Mouse (Mus musculus) midbrain, embryonic 14.5 days (tissue): Measurements from ENCODE around the gene E030018B13Rik. TPM values are rescaled to one million over a fixed set of nuclear protein-coding genes. Genes with fewer than 3 reads are reported as not detected.

ENCODE experiments used
- ATAC-seq: fragments of 200-750 bp; cut with Nextera tagmentation; 2 replicates; pipeline ENCODE4 v1.8.0; 2017; ENCODE audit warnings: moderate number of reproducible peaks, moderate library complexity; ENCODE audit not compliant: low FRiP score, low TSS enrichment
- DNase-seq: peaks from one replicate; pipeline ENCODE4 v3.0.0-alpha.2; 2015
- H3K27ac ChIP-seq: fragments of 300-500 bp; sonication (generic); replicated peaks from 2 replicates; pipeline ENCODE4 v1.5.1; 2014; ENCODE audit warnings: mild to moderate bottlenecking, low read depth, low read length, moderate library complexity
- H3K27me3 ChIP-seq: fragments of 300-500 bp; sonication (generic); 2 replicates; pipeline ENCODE4 v1.6.1; 2014; ENCODE audit warnings: low read length, control low read depth, mixed read lengths; ENCODE audit not compliant: control insufficient read depth, insufficient read depth
- H3K36me3 ChIP-seq: fragments of 300-500 bp; sonication (generic); 2 replicates; pipeline ENCODE4 v1.6.1; 2014; ENCODE audit warnings: low read length, control low read depth; ENCODE audit not compliant: control insufficient read depth, insufficient read depth
- H3K4me1 ChIP-seq: fragments of 300-500 bp; sonication (generic); 2 replicates; pipeline ENCODE4 v1.6.1; 2014; ENCODE audit warnings: mild to moderate bottlenecking, antibody characterized with exemption, low read length, control low read depth; ENCODE audit not compliant: control insufficient read depth, insufficient read depth
- H3K4me2 ChIP-seq: fragments of 300-500 bp; sonication (generic); 2 replicates; pipeline ENCODE4 v1.6.1; 2014; ENCODE audit warnings: mild to moderate bottlenecking, low read length, moderate library complexity
- H3K4me3 ChIP-seq: fragments of 300-500 bp; sonication (generic); replicated peaks from 2 replicates; pipeline ENCODE4 v1.5.1; 2014; ENCODE audit warnings: low read depth, low read length
- H3K9ac ChIP-seq: fragments of 300-500 bp; sonication (generic); replicated peaks from 2 replicates; pipeline ENCODE4 v1.6.1; 2014; ENCODE audit warnings: mild to moderate bottlenecking, low read length, moderate library complexity
- H3K9me3 ChIP-seq: fragments of 300-500 bp; sonication (generic); 2 replicates; pipeline ENCODE4 v1.6.1; 2016; ENCODE audit warnings: low read length, control low read depth, mixed read lengths; ENCODE audit not compliant: control insufficient read depth
- WGBS: fragments of 180-500 bp; shearing (Covaris S2); extraction: QIAGEN DNeasy Blood & Tissue Kit; methylation state at CpG from one replicate; pipeline ENCODE4 v1.1.7; 2014; 5-methylcytosine and 5-hydroxymethylcytosine counted together
- polyA plus RNA-seq: library from polyadenylated mRNA; unstranded; fragments of >200 nt; fragmentation: Nextera tagmentation; extraction: Ambion mirVana; gene quantifications from 2 replicates; pipeline ENCODE4 v1.2.1, GENCODE M21; 2014

Gene E030018B13Rik
- polyA plus RNA-seq, 1 experiment from 2014 or later = not detected

DNA sequence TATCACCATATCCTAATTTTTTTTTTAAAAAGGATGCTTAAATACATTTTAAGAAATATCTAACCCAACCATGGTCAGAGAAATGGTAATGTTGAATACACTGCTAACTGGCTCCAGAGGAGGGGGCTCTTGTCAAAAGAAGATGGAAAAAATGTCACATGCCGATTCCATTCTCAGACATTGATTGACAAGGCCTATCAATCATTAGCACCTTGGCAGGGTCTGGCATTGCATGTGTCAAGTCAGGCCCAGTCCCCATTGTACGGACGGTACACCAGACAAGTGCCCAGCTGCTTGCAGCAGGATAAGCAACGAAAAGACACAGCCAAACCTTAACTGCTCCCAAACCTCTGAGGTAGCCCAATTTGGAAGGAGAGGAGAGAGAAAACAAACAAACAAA is 22.0 kb upstream of the E030018B13Rik start:
- ATAC-seq (no peak), DNase-seq (no peak)
- WGBS = 73% methylated on average over 4 of the region's 4 CpGs
- Histone ChIP-seq H3K4me1 (peaks cover 24% of the 10 kb centered on the region), H3K36me3 (peaks cover 13% of the 10 kb centered on the region), H3K9me3 (no peaks in the 10 kb centered on the region), H3K4me3 (no peak overlapping the region), H3K9ac (no peak overlapping the region), H3K27me3 (no peaks in the 10 kb centered on the region), H3K4me2 (no peak overlapping the region), H3K27ac (no peak overlapping the region)

DNA sequence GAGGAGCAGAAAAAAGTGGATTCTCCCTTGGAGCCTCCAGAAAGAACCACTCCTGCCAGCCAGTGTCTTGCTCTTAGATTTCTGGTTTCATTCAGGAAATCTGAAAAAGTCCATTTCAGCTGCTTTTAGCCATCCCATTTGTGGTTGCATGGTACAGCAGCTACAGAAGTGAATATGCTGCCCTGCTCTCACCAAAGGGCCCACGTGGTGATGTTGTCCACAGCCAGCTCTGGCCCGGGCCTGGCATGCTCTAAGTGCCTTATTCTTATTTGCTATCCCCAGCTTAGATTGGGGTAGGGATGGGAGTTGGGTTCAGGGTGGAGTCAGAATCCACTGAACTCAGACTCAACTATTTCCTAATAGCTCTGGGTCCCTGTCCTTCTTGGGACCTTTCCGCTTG is 21.4 kb upstream of the E030018B13Rik start:
- Histone ChIP-seq H3K9me3 (no peaks in the 10 kb centered on the region), H3K4me3 (no peak overlapping the region), H3K4me2 (no peak overlapping the region), H3K27ac (no peak overlapping the region), H3K4me1 (peaks cover 24% of the 10 kb centered on the region), H3K36me3 (peaks cover 8% of the 10 kb centered on the region), H3K9ac (no peak overlapping the region), H3K27me3 (no peaks in the 10 kb centered on the region)
- DNase-seq (no peak), ATAC-seq (no peak)
- 93% methylated on average over 3 of the region's 3 CpGs for WGBS

DNA sequence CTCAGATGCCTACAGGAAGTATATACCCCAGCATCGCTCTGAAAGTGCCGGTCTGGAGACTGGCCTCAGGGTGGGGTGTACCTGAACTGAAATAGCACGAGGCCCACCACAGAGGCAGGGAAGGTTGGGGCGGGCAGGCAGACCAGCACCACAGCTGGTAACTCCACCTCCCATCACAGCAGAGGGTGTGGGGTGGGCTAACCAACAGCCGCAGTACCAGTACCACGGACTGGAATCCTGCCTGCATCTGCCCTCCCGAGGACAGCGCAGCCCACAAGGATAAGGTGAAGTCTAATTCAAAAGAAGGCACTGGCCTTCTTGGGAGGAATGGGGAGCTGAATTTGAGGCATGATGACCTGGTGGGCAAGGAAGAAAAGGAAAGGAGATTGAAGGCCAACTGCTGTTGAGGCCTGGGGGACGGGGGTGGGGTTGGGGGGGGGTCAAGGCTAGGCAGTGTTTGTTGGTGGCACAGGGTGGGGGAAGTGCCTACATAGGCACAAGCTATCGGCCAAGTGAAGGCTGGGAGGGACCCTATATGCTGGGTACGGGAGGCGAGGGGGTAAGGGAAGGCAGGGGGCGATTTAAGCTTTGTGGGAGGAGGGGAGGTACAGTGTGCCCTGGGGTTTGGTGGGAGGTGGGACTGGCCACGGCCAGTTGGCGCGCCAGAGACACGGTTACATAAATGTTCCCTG is 20.2 kb upstream of the E030018B13Rik start:
- Histone ChIP-seq H3K27ac (0 out of 2 replicates have a peak overlapping the region, but pooled peaks have one; percentile 37), H3K4me2 (peak overlapping the region; percentile 65), H3K4me1 (peaks cover 27% of the 10 kb centered on the region), H3K4me3 (peak overlapping the region; percentile 28), H3K27me3 (no peaks in the 10 kb centered on the region), H3K36me3 (no peaks in the 10 kb centered on the region; the same call in 1 of the 2 replicates), H3K9ac (peak overlapping the region; percentile 60), H3K9me3 (no peaks in the 10 kb centered on the region)
- 24% methylated on average over 17 of the region's 17 CpGs for WGBS
- DNase-seq (no peak), ATAC-seq (no peak)

DNA sequence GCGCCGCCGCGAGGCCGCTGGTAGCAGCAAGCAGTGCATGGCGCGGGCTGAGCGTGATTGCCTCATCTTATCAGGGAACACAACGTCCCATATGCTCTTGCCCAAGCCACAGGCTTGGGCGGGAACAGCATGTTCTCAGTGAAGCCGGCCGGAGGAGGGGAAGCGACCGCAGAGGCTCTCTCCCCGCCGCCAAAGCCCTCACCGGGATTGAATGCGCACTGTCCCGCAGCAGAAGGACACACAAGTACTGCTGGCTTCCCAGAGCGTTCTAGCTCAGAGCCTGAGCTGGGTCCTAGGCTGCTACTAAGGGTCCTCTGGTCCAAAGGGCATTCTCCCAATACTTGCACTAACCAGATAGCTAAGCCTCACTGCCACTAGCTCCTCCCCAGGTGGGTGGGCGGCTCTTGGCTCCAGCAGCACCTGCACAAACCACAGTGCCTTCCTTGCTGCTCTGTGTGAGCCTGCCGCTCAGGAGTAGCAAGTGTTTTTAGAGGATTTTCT is 19.6 kb upstream of the E030018B13Rik start:
- peak overlapping the region; percentile 60 for H3K9ac ChIP-seq
- WGBS = 3% methylated on average over 22 of the region's 22 CpGs
- DNase-seq = peak; percentile 86
- H3K27ac ChIP-seq = 0 out of 2 replicates have a peak overlapping the region, but pooled peaks have one; percentile 37
- peaks cover 32% of the 10 kb centered on the region for H3K4me1 ChIP-seq
- ATAC-seq = peak; percentile 74
- H3K36me3 ChIP-seq = no peaks in the 10 kb centered on the region
- peak overlapping the region; percentile 65 for H3K4me2 ChIP-seq
- H3K9me3 ChIP-seq = no peaks in the 10 kb centered on the region
- H3K27me3 ChIP-seq = no peaks in the 10 kb centered on the region
- H3K4me3 ChIP-seq = peak overlapping the region; percentile 28

DNA sequence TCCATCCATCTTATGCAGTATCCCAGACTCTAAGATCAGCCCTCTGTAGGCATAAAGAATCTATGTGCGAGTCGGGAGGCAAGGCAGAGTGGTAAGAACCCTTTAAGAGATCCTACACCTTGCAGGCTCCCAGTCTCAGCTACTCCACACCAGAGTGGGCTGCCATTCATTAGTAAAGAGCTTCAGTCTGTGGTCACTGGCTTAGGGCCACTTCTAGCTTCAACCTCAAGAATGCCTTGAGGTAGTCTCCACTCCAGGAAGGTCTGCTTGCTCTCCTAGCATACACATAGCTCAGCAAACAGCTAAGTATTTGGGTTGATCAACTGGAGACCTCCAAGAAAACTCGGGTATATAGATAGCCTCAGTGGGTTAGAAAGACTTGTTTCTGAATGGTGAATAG is 19.0 kb upstream of the E030018B13Rik start:
- 0 out of 2 replicates have a peak overlapping the region, but pooled peaks have one; percentile 60 for H3K9ac ChIP-seq
- no peaks in the 10 kb centered on the region for H3K27me3 ChIP-seq
- no peak overlapping the region for H3K27ac ChIP-seq
- peak overlapping the region; percentile 65 for H3K4me2 ChIP-seq
- WGBS = 69% methylated on average over 3 of the region's 3 CpGs
- no peaks in the 10 kb centered on the region for H3K9me3 ChIP-seq
- ATAC-seq (no peak), DNase-seq (no peak)
- no peak overlapping the region for H3K4me3 ChIP-seq
- peaks cover 32% of the 10 kb centered on the region for H3K4me1 ChIP-seq
- H3K36me3 ChIP-seq = no peaks in the 10 kb centered on the region

DNA sequence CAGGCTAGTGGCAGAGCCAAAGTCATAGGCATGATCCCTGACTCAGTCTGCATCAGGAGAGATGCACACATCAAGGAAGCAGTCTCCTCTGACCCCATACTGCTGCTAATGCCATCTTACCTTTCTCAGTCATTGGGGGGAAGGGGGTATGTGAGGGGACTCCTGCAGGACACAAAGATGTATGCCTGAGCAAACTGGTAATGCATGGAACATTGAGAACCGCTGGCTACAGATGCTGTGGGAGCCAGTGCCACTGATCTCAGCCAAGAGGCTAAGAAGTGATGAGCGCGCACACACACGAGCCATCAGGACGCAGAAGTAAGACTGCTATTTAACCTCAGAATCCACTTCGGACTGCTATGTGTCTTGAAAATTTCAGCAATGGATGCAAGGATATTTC is 18.5 kb upstream of the E030018B13Rik start:
- H3K4me3 ChIP-seq = no peak overlapping the region
- no peaks in the 10 kb centered on the region for H3K36me3 ChIP-seq
- peaks cover 30% of the 10 kb centered on the region for H3K4me1 ChIP-seq
- no peaks in the 10 kb centered on the region for H3K9me3 ChIP-seq
- WGBS = 88% methylated on average over 6 of the region's 6 CpGs
- H3K27ac ChIP-seq = no peak overlapping the region
- no peak for DNase-seq
- no peak overlapping the region for H3K4me2 ChIP-seq
- no peak overlapping the region for H3K9ac ChIP-seq
- no peaks in the 10 kb centered on the region for H3K27me3 ChIP-seq
- ATAC-seq = no peak

DNA sequence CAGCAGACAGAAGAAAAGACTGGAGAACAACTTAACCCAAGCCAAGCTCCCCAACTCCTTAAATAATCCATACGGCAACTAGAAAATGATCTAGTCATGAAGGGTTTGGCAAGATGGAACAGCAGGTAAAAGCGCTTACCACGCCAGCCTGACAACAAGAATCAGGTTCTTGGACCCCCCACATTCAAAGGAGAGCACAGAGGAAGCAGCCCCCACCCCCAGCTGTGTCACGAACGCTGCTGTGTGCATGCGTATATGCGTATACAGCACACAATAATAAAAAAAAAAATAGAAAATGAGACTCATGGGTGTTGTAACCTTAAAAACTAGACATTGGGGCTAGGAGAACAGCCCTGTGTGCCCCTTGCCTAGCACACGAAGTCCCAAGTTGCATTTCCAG is 16.7 kb upstream of the E030018B13Rik start:
- WGBS = 89% methylated on average over 8 of the region's 8 CpGs
- Histone ChIP-seq H3K9me3 (no peaks in the 10 kb centered on the region), H3K4me2 (no peak overlapping the region), H3K4me1 (peaks cover 25% of the 10 kb centered on the region), H3K4me3 (no peak overlapping the region), H3K36me3 (no peaks in the 10 kb centered on the region), H3K27me3 (no peaks in the 10 kb centered on the region), H3K9ac (no peak overlapping the region), H3K27ac (no peak overlapping the region)
- no peak for ATAC-seq
- DNase-seq = no peak

DNA sequence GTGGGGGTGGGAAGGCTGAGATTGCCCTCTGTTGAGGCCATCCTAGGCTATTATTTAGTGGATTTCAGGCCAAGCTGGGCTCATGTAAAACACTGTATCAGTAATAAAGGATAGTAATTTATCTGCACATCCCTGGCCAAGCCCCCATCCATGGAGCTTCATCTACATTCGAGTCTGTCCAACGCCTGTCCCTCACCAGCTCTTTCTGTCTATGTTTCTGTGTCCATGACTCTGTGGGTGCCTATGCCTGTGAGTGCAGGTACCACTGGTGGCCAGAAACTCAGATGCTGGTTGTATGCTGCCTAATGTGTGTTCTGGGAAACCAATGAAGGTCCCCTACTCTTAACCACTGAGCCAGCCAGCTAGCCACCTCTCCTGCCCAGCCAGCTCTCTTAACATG is 16.2 kb upstream of the E030018B13Rik start:
- WGBS = 96% methylated on average over 2 of the region's 2 CpGs
- H3K4me1 ChIP-seq = peaks cover 25% of the 10 kb centered on the region
- H3K27me3 ChIP-seq = no peaks in the 10 kb centered on the region
- no peaks in the 10 kb centered on the region for H3K9me3 ChIP-seq
- H3K4me2 ChIP-seq = no peak overlapping the region
- ATAC-seq (no peak), DNase-seq (no peak)
- H3K36me3 ChIP-seq = no peaks in the 10 kb centered on the region
- H3K27ac ChIP-seq = no peak overlapping the region
- H3K4me3 ChIP-seq = no peak overlapping the region
- H3K9ac ChIP-seq = no peak overlapping the region

DNA sequence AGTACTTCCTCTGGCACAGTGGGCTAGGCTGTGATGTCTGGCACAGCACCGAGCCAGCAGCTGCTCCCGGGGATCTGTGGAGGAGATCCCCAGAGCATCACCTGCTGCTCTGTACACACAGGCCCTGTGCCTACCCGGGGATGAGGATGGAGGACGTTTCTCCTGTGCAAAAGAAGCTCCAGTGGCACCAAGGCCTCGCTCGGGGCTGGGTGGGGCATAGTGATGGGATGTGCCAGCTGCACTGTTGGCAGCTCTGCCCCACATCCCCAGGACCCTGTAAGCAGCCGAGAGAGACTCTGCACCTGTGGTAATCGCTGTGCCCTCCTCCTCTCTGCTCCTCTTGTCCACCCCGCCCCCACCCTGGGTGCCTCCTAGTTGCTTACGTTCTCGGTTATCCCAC is 15.3 kb upstream of the E030018B13Rik start:
- no peak overlapping the region for H3K4me2 ChIP-seq
- H3K9ac ChIP-seq = no peak overlapping the region
- peaks cover 22% of the 10 kb centered on the region for H3K4me1 ChIP-seq
- no peaks in the 10 kb centered on the region for H3K27me3 ChIP-seq
- 52% methylated on average over 10 of the region's 11 CpGs for WGBS
- H3K4me3 ChIP-seq = no peak overlapping the region
- H3K9me3 ChIP-seq = no peaks in the 10 kb centered on the region
- ATAC-seq (no peak), DNase-seq (no peak)
- H3K27ac ChIP-seq = no peak overlapping the region
- H3K36me3 ChIP-seq = no peaks in the 10 kb centered on the region
